Mouse (Mus musculus) gastrocnemius, postnatal 14 days (tissue): Measurements from ENCODE around the gene Gpc6. TPM values are rescaled to one million over a fixed set of nuclear protein-coding genes. Genes with fewer than 3 reads are reported as not detected.

ENCODE experiments used
- DNase-seq: peaks from one replicate; pipeline ENCODE4 v3.0.0; 2021; ENCODE audit warnings: mixed read lengths
- intact Hi-C: fragments of 180-260 bp; cut with DNase I; formaldehyde crosslinking; loops from one replicate; pipeline ENCODE4 v1.15.1; 2025; ENCODE audit warnings: low total_unique reads
- total RNA-seq, 2 experiments: library from RNA; stranded (reverse); gene quantifications; 2 replicates each; pipeline ENCODE4 v1.2.3; 2021

Gpc6 gene
- total RNA-seq, 2 experiments from 2014 or later, result 7.7 to 9.6 TPM

DNA sequence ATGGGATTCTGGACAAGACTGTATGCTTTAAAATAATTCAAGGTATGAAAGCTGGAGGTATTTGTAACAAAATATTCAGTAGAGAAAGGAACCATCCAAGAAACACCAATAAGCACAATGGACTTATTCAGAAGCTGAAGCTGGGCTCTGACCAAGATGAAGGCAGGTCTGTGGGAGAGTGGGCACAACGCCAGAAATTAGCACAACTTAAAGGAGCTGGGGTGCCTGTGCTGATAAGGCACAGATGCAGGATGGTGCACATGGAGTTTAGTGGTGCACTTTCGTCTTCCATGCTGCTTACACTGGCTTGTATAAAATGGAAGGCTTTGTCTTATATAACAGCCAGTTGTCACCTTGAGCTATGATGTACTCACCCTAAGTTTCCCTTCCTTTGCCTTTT lies 276.9 kb downstream of the Gpc6 start:
- DNase-seq, result no peak
- intact Hi-C loops, result no loop called here

- intact Hi-C loops, result no loop called here
- no peak for DNase-seq
These were observed 278.8 kb downstream of the Gpc6 start for GRCm38 (mm10) chr14:117203960-117204359.

GRCm38 (mm10) chr14:117214373-117214772 lies 289.3 kb downstream of the Gpc6 start:
- intact Hi-C loops, result no loop called here
- DNase-seq, result no peak

GRCm38 (mm10) chr14:117226920-117227319 lies 301.8 kb downstream of the Gpc6 start:
- no peak for DNase-seq
- intact Hi-C loops, result no loop called here

- intact Hi-C loops, result no loop called here
- no peak for DNase-seq
These were observed 305.4 kb downstream of the Gpc6 start for GRCm38 (mm10) chr14:117230476-117230875.

- no peak for DNase-seq
- intact Hi-C loops, result no loop called here
These were observed 313.1 kb downstream of the Gpc6 start for GRCm38 (mm10) chr14:117238226-117238625.

DNA sequence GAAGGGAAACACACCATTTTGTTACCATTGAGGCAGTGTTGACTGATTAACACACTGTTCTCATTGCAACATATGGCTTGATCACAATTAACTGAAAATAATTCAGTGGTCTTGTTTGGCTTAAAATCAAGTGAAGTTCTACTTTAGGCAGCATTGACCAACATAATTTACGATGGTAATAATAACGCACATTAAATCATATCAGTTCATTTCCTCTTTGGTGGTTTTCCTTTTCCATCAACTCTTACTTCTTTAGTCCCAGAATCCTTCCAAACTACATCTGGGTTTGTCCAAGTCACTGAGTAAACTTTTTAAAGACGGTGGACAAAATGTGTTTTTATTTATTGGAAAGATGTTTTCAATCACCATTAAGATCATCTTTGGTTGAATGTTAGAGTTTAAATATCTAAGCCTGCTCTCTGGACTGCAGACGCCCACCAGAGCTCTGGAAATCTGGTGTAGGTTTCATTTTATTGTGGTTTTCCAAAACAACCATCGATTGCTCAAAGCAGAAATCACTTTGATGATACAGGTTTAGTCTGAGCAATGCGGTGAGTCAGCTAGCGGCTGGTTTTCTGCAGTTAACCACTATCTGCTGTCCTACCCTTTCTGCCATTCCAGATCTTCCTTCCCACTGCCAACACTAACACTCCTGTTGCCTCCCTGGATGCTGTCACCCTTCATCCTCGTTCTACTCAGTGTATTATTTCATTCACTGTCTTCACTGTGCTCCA lies 314.7 kb downstream of the Gpc6 start:
- DNase-seq, result no peak
- intact Hi-C loops, result no loop called here

GRCm38 (mm10) chr14:117245631-117246030 lies 320.5 kb downstream of the Gpc6 start:
- DNase-seq, result no peak
- intact Hi-C loops, result no loop called here

DNA sequence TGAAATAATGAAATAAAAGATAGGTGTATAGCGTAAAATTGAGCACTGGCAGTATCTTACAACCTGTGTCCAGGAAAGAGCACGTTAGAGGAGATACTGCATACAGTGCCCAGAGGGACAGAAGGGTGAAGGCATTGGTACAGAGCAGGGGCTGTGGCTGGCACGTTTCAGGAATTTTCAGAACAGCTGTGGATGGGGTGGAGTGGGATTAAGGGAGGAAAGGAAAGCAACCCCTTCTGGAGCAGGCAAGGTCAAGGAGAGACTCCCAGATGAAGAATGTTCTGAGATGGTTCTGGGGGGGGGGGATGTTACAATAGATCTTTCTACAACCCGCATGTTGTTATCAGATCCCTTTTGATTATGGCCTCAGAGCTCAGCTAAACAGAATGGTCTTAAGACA lies 331.1 kb downstream of the Gpc6 start:
- intact Hi-C loops, result no loop called here
- no peak for DNase-seq

GRCm38 (mm10) chr14:117265653-117266052 lies 340.5 kb downstream of the Gpc6 start:
- no peak for DNase-seq
- intact Hi-C loops, result no loop called here

- no peak for DNase-seq
- intact Hi-C loops, result no loop called here
These were observed 342.9 kb downstream of the Gpc6 start for GRCm38 (mm10) chr14:117267823-117268601.

DNA sequence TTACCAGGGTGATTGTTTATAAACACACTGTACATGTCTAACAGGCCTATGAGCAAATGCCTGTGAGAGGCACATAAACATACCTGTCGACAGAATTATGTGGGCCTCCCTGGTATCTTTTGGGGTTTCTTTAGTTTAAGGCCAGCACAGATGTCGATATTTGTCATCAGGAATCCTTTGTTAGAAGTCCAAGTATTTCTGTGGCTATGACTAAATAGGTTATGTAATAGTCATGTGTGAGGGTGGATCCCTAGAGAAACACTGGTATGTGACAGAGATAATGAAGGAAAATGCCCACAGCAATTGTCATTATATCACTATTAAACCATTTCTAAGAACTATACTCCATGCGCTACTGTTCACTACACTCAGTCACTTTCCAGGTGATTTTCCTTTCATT lies 358.5 kb downstream of the Gpc6 start:
- no peak for DNase-seq
- intact Hi-C loops, result no loop called here

- intact Hi-C loops, result no loop called here
- no peak for DNase-seq
These were observed 368.6 kb downstream of the Gpc6 start for GRCm38 (mm10) chr14:117293746-117294145.

GRCm38 (mm10) chr14:117296207-117296838 lies 371.2 kb downstream of the Gpc6 start:
- intact Hi-C loops, result no loop called here
- DNase-seq, result no peak

DNA sequence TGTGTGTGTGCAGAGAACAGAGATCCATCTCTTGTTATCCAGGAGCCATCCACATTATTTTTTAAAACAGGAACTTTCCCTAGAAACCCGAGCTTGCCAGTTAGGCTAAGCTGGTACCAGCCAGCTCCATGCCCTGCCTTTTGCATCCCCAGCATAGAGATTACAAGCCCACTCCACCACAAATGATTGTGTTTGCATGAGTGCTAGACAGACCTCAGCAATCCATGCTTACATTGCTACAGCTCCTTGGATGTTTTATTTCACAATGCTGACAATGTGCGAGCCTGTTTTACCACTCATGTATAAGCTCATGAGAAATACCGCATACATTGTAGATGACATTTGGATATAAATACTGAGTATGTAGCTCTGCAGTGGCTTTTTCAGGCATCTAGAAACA lies 375.9 kb downstream of the Gpc6 start:
- no peak for DNase-seq
- intact Hi-C loops, result no loop called here

DNA sequence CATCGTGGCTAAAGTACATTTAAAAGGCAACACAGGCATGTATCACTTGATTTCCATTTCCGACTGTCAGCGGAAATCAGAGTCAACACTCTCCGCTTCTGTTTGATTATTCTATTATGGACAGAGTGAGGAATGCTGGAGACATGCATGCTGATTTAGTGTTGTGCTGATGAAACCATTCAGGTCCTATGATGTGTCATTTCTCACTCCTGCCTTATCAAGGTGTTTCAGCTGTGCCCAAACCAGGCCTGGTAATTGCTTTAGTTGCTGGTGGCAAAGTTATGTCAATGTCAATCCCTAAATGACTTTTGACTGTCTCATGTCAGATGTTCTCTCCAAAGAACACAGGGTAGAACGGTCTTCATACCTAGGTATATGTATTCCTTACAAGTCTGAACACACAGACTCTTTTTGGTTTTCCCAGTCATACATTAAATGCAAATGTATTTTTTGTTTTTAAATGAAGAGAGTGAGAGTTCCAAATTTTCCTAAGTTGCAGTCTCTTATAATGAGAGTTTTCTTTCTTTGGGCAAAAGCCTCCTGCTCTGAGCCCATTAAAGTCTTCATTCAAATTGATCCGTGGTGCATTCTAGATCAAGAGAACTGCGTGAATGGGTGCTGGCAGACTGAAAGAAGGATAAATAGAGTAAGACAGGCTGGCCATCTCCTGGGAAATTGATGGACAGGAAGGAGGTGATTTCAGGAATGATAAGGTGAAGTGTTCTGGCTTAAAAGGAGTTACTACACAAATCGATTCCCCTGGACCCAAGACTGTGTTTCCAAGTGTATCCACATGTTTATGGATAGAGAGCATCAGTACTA lies 379.0 kb downstream of the Gpc6 start:
- intact Hi-C loops, result no loop called here
- no peak for DNase-seq

DNA sequence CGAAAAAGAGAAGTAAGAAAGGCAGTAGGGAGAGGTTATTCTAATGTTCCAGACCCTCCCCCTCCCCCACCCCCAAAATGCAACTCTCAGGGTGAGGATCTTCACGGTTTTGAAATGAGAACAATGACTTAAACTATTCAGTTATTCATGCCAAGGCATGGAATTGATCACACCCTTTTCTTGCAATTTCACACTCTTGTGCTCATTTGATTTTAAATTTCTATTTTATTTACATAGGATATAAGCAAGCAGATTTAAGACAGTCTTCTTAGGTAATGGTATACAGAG lies 379.6 kb downstream of the Gpc6 start:
- DNase-seq, result no peak
- intact Hi-C loops, result no loop called here

- no peak for DNase-seq
- intact Hi-C loops, result no loop called here
These were observed 384.9 kb downstream of the Gpc6 start for GRCm38 (mm10) chr14:117309997-117310520.

- intact Hi-C loops, result no loop called here
- DNase-seq, result no peak
These were observed 399.1 kb downstream of the Gpc6 start for GRCm38 (mm10) chr14:117324214-117324613.

- DNase-seq, result no peak
- intact Hi-C loops, result no loop called here
These were observed 407.1 kb downstream of the Gpc6 start for GRCm38 (mm10) chr14:117332256-117332655.
